Mouse (Mus musculus) heart, embryonic 14.5 days (tissue): ENCODE data around the gene C4b. TPM values are rescaled to one million over a fixed set of nuclear protein-coding genes. Genes with fewer than 3 reads are reported as not detected.
"Not testable (repeated sequence)": the region's sequence is repeated elsewhere in the genome, so short reads cannot be mapped to it uniquely, and the experiment has no call there.

ENCODE experiments used
- ATAC-seq: fragments of 200-750 bp; cut with Nextera tagmentation; 2 replicates; pipeline ENCODE4 v1.8.0; 2017; ENCODE audit warnings: low read depth, moderate TSS enrichment; ENCODE audit not compliant: insufficient number of reproducible peaks, insufficient read depth, low FRiP score
- H3K27ac ChIP-seq, 2 experiments: fragments of 200-500 bp in 1 of 2; fragments of 300-500 bp in 1 of 2; sonication (generic) in 1 of 2; replicated peaks in 1 of 2; 2 replicates each; pipeline ENCODE4 v1.5.1; 2012 to 2014; ENCODE audit warnings: low read depth in 2 of 2, low read length in 2 of 2, control low read depth in 1 of 2, mild to moderate bottlenecking in 1 of 2, mixed read lengths in 1 of 2; ENCODE audit not compliant: control insufficient read depth in 1 of 2, insufficient read depth in 1 of 2
- H3K27me3 ChIP-seq: fragments of 300-500 bp; sonication (generic); 2 replicates; pipeline ENCODE4 v1.6.1; 2014; ENCODE audit warnings: mild to moderate bottlenecking, low read length, control low read depth; ENCODE audit not compliant: control insufficient read depth, insufficient read depth
- H3K36me3 ChIP-seq: fragments of 300-500 bp; sonication (generic); 2 replicates; pipeline ENCODE4 v1.6.1; 2014; ENCODE audit warnings: mild to moderate bottlenecking, control low read depth, low read length, mixed read lengths; ENCODE audit not compliant: control insufficient read depth, insufficient read depth
- H3K4me1 ChIP-seq, 2 experiments: fragments of 200-500 bp in 1 of 2; fragments of 300-500 bp in 1 of 2; sonication (generic) in 1 of 2; 2 replicates each; pipeline ENCODE4 v1.6.1; 2012 to 2014; ENCODE audit warnings: low read length in 2 of 2, control low read depth in 1 of 2, mixed read lengths in 1 of 2; ENCODE audit not compliant: control insufficient read depth in 2 of 2, insufficient read depth in 2 of 2
- H3K4me2 ChIP-seq: fragments of 300-500 bp; sonication (generic); 2 replicates; pipeline ENCODE4 v1.6.1; 2014; ENCODE audit warnings: mild to moderate bottlenecking, low read length
- H3K4me3 ChIP-seq, 2 experiments: fragments of 200-500 bp in 1 of 2; fragments of 300-500 bp in 1 of 2; sonication (generic) in 1 of 2; 2 replicates each; pipeline ENCODE4 v1.5.1; 2012 to 2014; ENCODE audit warnings: low read length in 2 of 2, mild to moderate bottlenecking in 2 of 2, control low read depth in 1 of 2, low read depth in 1 of 2, moderate library complexity in 1 of 2; ENCODE audit not compliant: control insufficient read depth in 1 of 2, insufficient read depth in 1 of 2
- H3K9ac ChIP-seq: fragments of 300-500 bp; sonication (generic); 2 replicates; pipeline ENCODE4 v1.6.1; 2014; ENCODE audit warnings: mild to moderate bottlenecking, low read length
- H3K9me3 ChIP-seq: fragments of 300-500 bp; sonication (generic); 2 replicates; pipeline ENCODE4 v1.6.1; 2016; ENCODE audit warnings: low read length, control low read depth; ENCODE audit not compliant: control insufficient read depth
- WGBS: fragments of 180-500 bp; shearing (Covaris S2); extraction: QIAGEN DNeasy Blood & Tissue Kit; methylation state at CpG from one replicate; pipeline ENCODE4 v1.1.7; 2014; 5-methylcytosine and 5-hydroxymethylcytosine counted together
- polyA plus RNA-seq: library from polyadenylated mRNA; unstranded; fragments of >200 nt; fragmentation: Nextera tagmentation; extraction: Ambion mirVana; gene quantifications from 2 replicates; pipeline ENCODE4 v1.2.1, GENCODE M21; 2014

The C4b gene
- polyA plus RNA-seq, 1 experiment from 2014 or later, result 0.23 TPM

- H3K27ac ChIP-seq, H3K4me2 ChIP-seq, H3K9ac ChIP-seq, H3K27me3 ChIP-seq, H3K4me1 ChIP-seq, H3K9me3 ChIP-seq, H3K36me3 ChIP-seq, H3K4me3 ChIP-seq, ATAC-seq: not testable (repeated sequence)
- 79% methylated on average over 7 of the region's 7 CpGs for WGBS
Measured at GRCm38 (mm10) chr17:34739708-34740107, 4.0 kb downstream of the C4b start.

- 66% methylated on average over 5 of the region's 5 CpGs for WGBS
- not testable (repeated sequence) for ATAC-seq, H3K27me3 ChIP-seq, H3K4me3 ChIP-seq, H3K4me1 ChIP-seq, H3K9me3 ChIP-seq, H3K9ac ChIP-seq, H3K4me2 ChIP-seq, H3K27ac ChIP-seq, H3K36me3 ChIP-seq
Measured at GRCm38 (mm10) chr17:34737466-34737865, 6.2 kb downstream of the C4b start.

GRCm38 (mm10) chr17:34729779-34730553, 13.7 kb downstream of the C4b start:
- not testable (repeated sequence) for H3K4me3 ChIP-seq, ATAC-seq, H3K4me1 ChIP-seq, H3K9me3 ChIP-seq, H3K36me3 ChIP-seq, H3K9ac ChIP-seq, H3K27ac ChIP-seq, H3K4me2 ChIP-seq, H3K27me3 ChIP-seq
- WGBS, result 81% methylated on average over 12 of the region's 12 CpGs

- not testable (repeated sequence) for ATAC-seq, H3K27me3 ChIP-seq, H3K9me3 ChIP-seq, H3K36me3 ChIP-seq, H3K27ac ChIP-seq, H3K4me1 ChIP-seq, H3K4me2 ChIP-seq, H3K9ac ChIP-seq, H3K4me3 ChIP-seq
- 75% methylated on average over 10 of the region's 11 CpGs for WGBS
Measured at GRCm38 (mm10) chr17:34729155-34729554, 14.5 kb downstream of the C4b start.

- ATAC-seq, result no peak
- Histone ChIP-seq H3K9ac (no peak overlapping the region), H3K27ac (no peak overlapping the region), H3K4me3 (no peak overlapping the region), H3K27me3 (no peaks in the 10 kb centered on the region), H3K9me3 (peaks cover 2% of the 10 kb centered on the region), H3K4me2 (no peak overlapping the region), H3K4me1 (no peaks in the 10 kb centered on the region), H3K36me3 (no peaks in the 10 kb centered on the region)
- 75% methylated on average over 2 of the region's 2 CpGs for WGBS
Measured at GRCm38 (mm10) chr17:34727887-34728286, 15.8 kb downstream of the C4b start.

- 75% methylated on average over 4 of the region's 4 CpGs for WGBS
- Histone ChIP-seq H3K4me1 (no peaks in the 10 kb centered on the region), H3K4me2 (no peak overlapping the region), H3K36me3 (no peaks in the 10 kb centered on the region), H3K9ac (no peak overlapping the region), H3K27me3 (no peaks in the 10 kb centered on the region), H3K4me3 (no peak overlapping the region), H3K27ac (no peak overlapping the region), H3K9me3 (peaks cover 4% of the 10 kb centered on the region)
- ATAC-seq, result no peak
Measured at GRCm38 (mm10) chr17:34723066-34723465, 20.6 kb downstream of the C4b start.

GRCm38 (mm10) chr17:34722238-34722637, 21.4 kb downstream of the C4b start:
- H3K4me3 ChIP-seq, ATAC-seq, H3K9ac ChIP-seq, H3K4me1 ChIP-seq, H3K27me3 ChIP-seq, H3K36me3 ChIP-seq, H3K27ac ChIP-seq, H3K4me2 ChIP-seq, H3K9me3 ChIP-seq: not testable (repeated sequence)
- 87% methylated on average over 1 of the region's 4 CpGs for WGBS

- not testable (repeated sequence) for ATAC-seq
Measured at GRCm38 (mm10) chr17:34719886-34720285, 23.8 kb downstream of the C4b start.

More at GRCm38 (mm10) chr17:34719886-34720285, 23.8 kb downstream of the C4b start:
- not testable (repeated sequence) for H3K9me3 ChIP-seq, H3K9ac ChIP-seq, H3K4me1 ChIP-seq, H3K4me2 ChIP-seq, H3K27ac ChIP-seq, H3K4me3 ChIP-seq, H3K27me3 ChIP-seq, H3K36me3 ChIP-seq
- 64% methylated on average over 8 of the region's 8 CpGs for WGBS
